Mouse (Mus musculus) MEL (cell line): ENCODE measurements around the gene Bcas3. TPM values are rescaled to one million over a fixed set of nuclear protein-coding genes. Genes with fewer than 3 reads are reported as not detected.

Experiments used
- DNase-seq: peaks from one replicate; pipeline ENCODE4 v3.0.0; 2011; ENCODE audit warnings: low read depth, low spot score
- H3K27ac ChIP-seq: 2 replicates; pipeline ENCODE4 v1.5.1; 2012; ENCODE audit warnings: low read depth, mild to moderate bottlenecking, control low read depth, low read length, moderate library complexity; ENCODE audit not compliant: control insufficient read depth
- H3K27me3 ChIP-seq, 2 experiments: fragments of 150-350 bp in 1 of 2; sonication (generic) in 1 of 2; 2 replicates each; pipeline ENCODE4 v1.6.1; 2012; ENCODE audit warnings: low read length in 2 of 2, mild to moderate bottlenecking in 2 of 2, improper control_type of control experiment in 1 of 2, moderate library complexity in 1 of 2; ENCODE audit not compliant: insufficient read depth in 2 of 2, control insufficient read depth in 1 of 2
- H3K36me3 ChIP-seq, 2 experiments: 2 replicates each; pipeline ENCODE4 v1.6.1; 2012 to 2014; ENCODE audit warnings: low read length in 2 of 2, improper control_type of control experiment in 1 of 2, inconsistent platforms in 1 of 2, mild to moderate bottlenecking in 1 of 2; ENCODE audit not compliant: insufficient read depth in 2 of 2, control insufficient read depth in 1 of 2
- H3K4me1 ChIP-seq, 2 experiments: fragments of 150-350 bp in 1 of 2; sonication (generic) in 1 of 2; 2 replicates each; pipeline ENCODE4 v1.6.1; 2012; ENCODE audit warnings: low read length in 2 of 2, improper control_type of control experiment in 1 of 2, mild to moderate bottlenecking in 1 of 2; ENCODE audit not compliant: insufficient read depth in 2 of 2, control insufficient read depth in 1 of 2
- H3K4me3 ChIP-seq, 2 experiments: fragments of 150-350 bp in 1 of 2; sonication (generic) in 1 of 2; 2 replicates each; pipeline ENCODE4 v1.5.1; 2012; ENCODE audit warnings: low read depth in 2 of 2, low read length in 2 of 2, mild to moderate bottlenecking in 2 of 2, moderate library complexity in 2 of 2, control low read depth in 1 of 2, improper control_type of control experiment in 1 of 2; ENCODE audit not compliant: control insufficient read depth in 1 of 2, insufficient read depth in 1 of 2
- H3K79me2 ChIP-seq: 2 replicates; pipeline ENCODE4 v1.6.1; 2012; ENCODE audit warnings: mild to moderate bottlenecking, low read length, moderate library complexity; ENCODE audit not compliant: control insufficient read depth, poor library complexity, insufficient read depth
- H3K9ac ChIP-seq: 2 replicates; pipeline ENCODE4 v1.6.1; 2012; ENCODE audit warnings: low read depth, mild to moderate bottlenecking, control low read depth, low read length, moderate library complexity; ENCODE audit not compliant: control insufficient read depth, poor library complexity, severe bottlenecking
- H3K9me3 ChIP-seq: fragments of 150-350 bp; sonication (generic); replicated peaks from 2 replicates; pipeline ENCODE4 v1.6.1; 2012; ENCODE audit warnings: mild to moderate bottlenecking, low read length, improper control_type of control experiment, moderate library complexity; ENCODE audit not compliant: insufficient read depth
- CHD1 ChIP-seq: IDR thresholded peaks from 2 replicates; pipeline ENCODE4 v1.6.1; 2012; ENCODE audit warnings: low read depth, mild to moderate bottlenecking, inconsistent platforms, low read length, improper control_type of control experiment
- CHD2 ChIP-seq: IDR thresholded peaks from 2 replicates; pipeline ENCODE4 v1.6.1; 2011; ENCODE audit warnings: low read length, improper control_type of control experiment
- CTCF ChIP-seq, 3 experiments: IDR thresholded peaks in 2 of 3; conservative IDR thresholded peaks in 1 of 3; 2 replicates each; pipeline ENCODE4 v1.5.1; 2011 to 2012; ENCODE audit warnings: low read length in 3 of 3, low read depth in 2 of 3, mild to moderate bottlenecking in 2 of 3, improper control_type of control experiment in 1 of 3, inconsistent platforms in 1 of 3, mixed read lengths in 1 of 3, moderate library complexity in 1 of 3; ENCODE audit not compliant: control insufficient read depth in 1 of 3, insufficient read depth in 1 of 3, poor library complexity in 1 of 3, severe bottlenecking in 1 of 3
- ELF1 ChIP-seq: IDR thresholded peaks from 2 replicates; pipeline ENCODE4 v1.6.1; 2014; ENCODE audit warnings: low read depth, mild to moderate bottlenecking, inconsistent platforms, low read length, improper control_type of control experiment, moderate library complexity
- EP300 ChIP-seq, 2 experiments: IDR thresholded peaks; 2 replicates each; pipeline ENCODE4 v1.6.1; 2011; ENCODE audit warnings: improper control_type of control experiment in 2 of 2, low read length in 2 of 2, low read depth in 1 of 2, mild to moderate bottlenecking in 1 of 2
- ETS1 ChIP-seq: IDR thresholded peaks from 2 replicates; pipeline ENCODE4 v1.6.1; 2012; ENCODE audit warnings: low read depth, mild to moderate bottlenecking, inconsistent platforms, low read length, improper control_type of control experiment, moderate library complexity
- GABPA ChIP-seq: IDR thresholded peaks from 2 replicates; pipeline ENCODE4 v1.6.1; 2012; ENCODE audit warnings: low read depth, mild to moderate bottlenecking, inconsistent platforms, low read length, improper control_type of control experiment, moderate library complexity
- GATA1 ChIP-seq: IDR thresholded peaks from 2 replicates; pipeline ENCODE4 v1.6.1; 2011; ENCODE audit warnings: low read depth, low read length, improper control_type of control experiment
- JUND ChIP-seq: IDR thresholded peaks from 2 replicates; pipeline ENCODE4 v1.6.1; 2011; ENCODE audit warnings: low read depth, mild to moderate bottlenecking, improper control_type of control experiment, low read length
- KAT2A ChIP-seq: conservative IDR thresholded peaks from 2 replicates; pipeline ENCODE4 v1.6.1; 2012; ENCODE audit warnings: low read depth, low read length, improper control_type of control experiment, inconsistent platforms
- MAFK ChIP-seq: IDR thresholded peaks from 2 replicates; pipeline ENCODE4 v1.6.1; 2011; ENCODE audit warnings: low read depth, mild to moderate bottlenecking, low read length, improper control_type of control experiment, borderline replicate concordance
- MAX ChIP-seq: IDR thresholded peaks from 2 replicates; pipeline ENCODE4 v1.6.1; 2011; ENCODE audit warnings: low read length, improper control_type of control experiment
- MAZ ChIP-seq: IDR thresholded peaks from 2 replicates; pipeline ENCODE4 v1.6.1; 2012; ENCODE audit warnings: low read depth, mild to moderate bottlenecking, inconsistent platforms, low read length, improper control_type of control experiment
- MYB ChIP-seq: IDR thresholded peaks from 2 replicates; pipeline ENCODE4 v1.6.1; 2011; ENCODE audit warnings: mild to moderate bottlenecking, low read depth, low read length, improper control_type of control experiment
- NELFE ChIP-seq: IDR thresholded peaks from 2 replicates; pipeline ENCODE4 v1.6.1; 2011; ENCODE audit warnings: low read depth, low read length, improper control_type of control experiment
- NRF1 ChIP-seq: IDR thresholded peaks from 2 replicates; pipeline ENCODE4 v1.6.1; 2014; ENCODE audit warnings: low read depth, mild to moderate bottlenecking, inconsistent platforms, low read length, improper control_type of control experiment, moderate library complexity; ENCODE audit not compliant: poor library complexity, insufficient read depth, severe bottlenecking
- POLR2AphosphoS2 ChIP-seq: IDR thresholded peaks from 2 replicates; pipeline ENCODE4 v1.6.1; 2011; ENCODE audit warnings: low read length, improper control_type of control experiment
- RAD21 ChIP-seq: IDR thresholded peaks from 2 replicates; pipeline ENCODE4 v1.6.1; 2011; ENCODE audit warnings: mild to moderate bottlenecking, low read depth, low read length, improper control_type of control experiment
- RCOR1 ChIP-seq: IDR thresholded peaks from 2 replicates; pipeline ENCODE4 v1.6.1; 2012; ENCODE audit warnings: low read depth, mild to moderate bottlenecking, inconsistent platforms, low read length, improper control_type of control experiment
- TBP ChIP-seq: IDR thresholded peaks from 2 replicates; pipeline ENCODE4 v1.8.0; 2011; ENCODE audit warnings: low read depth, low read length, improper control_type of control experiment
- TCF12 ChIP-seq: IDR thresholded peaks from 2 replicates; pipeline ENCODE4 v1.6.1; 2014; ENCODE audit warnings: low read depth, mild to moderate bottlenecking, inconsistent platforms, low read length, improper control_type of control experiment, moderate library complexity
- UBTF ChIP-seq: IDR thresholded peaks from 2 replicates; pipeline ENCODE4 v1.6.1; 2012; ENCODE audit warnings: low read depth, mild to moderate bottlenecking, inconsistent platforms, low read length, improper control_type of control experiment, moderate library complexity, borderline replicate concordance; ENCODE audit not compliant: insufficient read depth
- USF1 ChIP-seq: IDR thresholded peaks from 2 replicates; pipeline ENCODE4 v1.6.1; 2014; ENCODE audit warnings: low read depth, mild to moderate bottlenecking, inconsistent platforms, low read length, improper control_type of control experiment, moderate library complexity
- ZKSCAN1 ChIP-seq: IDR thresholded peaks from 2 replicates; pipeline ENCODE4 v1.6.1; 2012; ENCODE audit warnings: low read depth, mild to moderate bottlenecking, inconsistent platforms, low read length, improper control_type of control experiment, moderate library complexity
- ZMIZ1 ChIP-seq: IDR thresholded peaks from 2 replicates; pipeline ENCODE4 v1.6.1; 2012; ENCODE audit warnings: low read depth, mild to moderate bottlenecking, inconsistent platforms, low read length, improper control_type of control experiment, moderate library complexity
- ZNF384 ChIP-seq: IDR thresholded peaks from 2 replicates; pipeline ENCODE4 v1.6.1; 2012; ENCODE audit warnings: low read depth, mild to moderate bottlenecking, inconsistent platforms, low read length, improper control_type of control experiment
- polyA plus RNA-seq, 2 experiments: library from polyadenylated mRNA; stranded (reverse) in 1 of 2; unstranded in 1 of 2; fragments of >175 nt in 1 of 2; fragments of >200 nt in 1 of 2; gene quantifications; 2 replicates each; pipeline versions ENCODE4 v1.2.1 to v1.2.4; 2012; ENCODE audit warnings: low replicate concordance in 2 of 2, low read depth in 1 of 2; ENCODE audit not compliant: insufficient read length in 2 of 2, insufficient read depth in 1 of 2, missing spikeins in 1 of 2
- total RNA-seq: library from RNA; depleted of rRNA; stranded (reverse); fragments of 300-350 nt; gene quantifications from 2 replicates; pipeline ENCODE4 v1.2.3, GENCODE M21; 2012

Gene Bcas3
- total and polyA plus RNA-seq, 3 experiments, result 8.6 to 14.7 TPM; not detected in 1

DNA sequence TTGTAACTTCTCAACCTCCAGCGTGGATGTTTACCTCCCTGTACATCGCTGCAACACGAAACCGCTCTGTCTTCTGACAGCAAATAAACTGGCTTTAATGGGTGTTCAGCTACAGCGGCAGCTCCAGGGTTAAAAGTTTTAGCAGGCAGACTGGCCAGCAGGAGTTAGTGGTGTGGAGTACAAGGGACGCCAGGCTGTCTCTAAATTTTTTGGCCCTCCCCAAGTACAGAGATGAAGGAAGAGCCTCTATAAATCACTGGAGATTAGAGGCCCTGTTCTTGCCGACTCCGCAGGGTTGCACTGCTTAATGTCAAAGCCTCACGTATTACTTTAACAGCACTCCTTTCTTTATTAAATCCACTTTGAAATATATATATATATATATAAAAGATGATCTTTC is 384.3 kb downstream of the Bcas3 start:
- H3K27me3 ChIP-seq, result no peaks in the 10 kb centered on the region
- no peaks in the 10 kb centered on the region for H3K9me3 ChIP-seq
- no peak for TF ChIP-seq USF1
- no peak for TF ChIP-seq GATA1
- TF ChIP-seq MYB, result no peak
- no peak for TF ChIP-seq ETS1
- TF ChIP-seq MAFK, result no peak
- no peak for TF ChIP-seq ZKSCAN1
- TF ChIP-seq CHD2, result no peak
- TF ChIP-seq ZNF384, result no peak
- no peak for TF ChIP-seq UBTF
- TF ChIP-seq NELFE, result no peak
- no peak for TF ChIP-seq CHD1
- no peak for TF ChIP-seq TBP
- no peak for TF ChIP-seq NRF1
- no peak for TF ChIP-seq TCF12
- TF ChIP-seq CTCF (IDR thresholded peaks at IDR 0.05 in 2 of 3, conservative IDR thresholded peaks at IDR 0.05 in 1 of 3; ENCODE audit: control insufficient read depth in 1 of 3, insufficient read depth in 1 of 3, low read depth in 2 of 3, low read length in 3 of 3, poor library complexity in 1 of 3, severe bottlenecking in 1 of 3), result no peak
- TF ChIP-seq ELF1, result no peak
- no peak for TF ChIP-seq GABPA
- no peak for TF ChIP-seq RCOR1
- TF ChIP-seq EP300 (IDR thresholded peaks at IDR 0.05; ENCODE audit: low read depth in 1 of 2, low read length in 2 of 2), result no peak
- TF ChIP-seq KAT2A, result no peak
- no peaks in the 10 kb centered on the region for H3K79me2 ChIP-seq
- no peaks in the 10 kb centered on the region for H3K4me1 ChIP-seq
- H3K36me3 ChIP-seq, result no peaks in the 10 kb centered on the region
- H3K9ac ChIP-seq, result no peak overlapping the region
- no peak overlapping the region for H3K27ac ChIP-seq
- no peak overlapping the region for H3K4me3 ChIP-seq
- no peak for DNase-seq

DNA sequence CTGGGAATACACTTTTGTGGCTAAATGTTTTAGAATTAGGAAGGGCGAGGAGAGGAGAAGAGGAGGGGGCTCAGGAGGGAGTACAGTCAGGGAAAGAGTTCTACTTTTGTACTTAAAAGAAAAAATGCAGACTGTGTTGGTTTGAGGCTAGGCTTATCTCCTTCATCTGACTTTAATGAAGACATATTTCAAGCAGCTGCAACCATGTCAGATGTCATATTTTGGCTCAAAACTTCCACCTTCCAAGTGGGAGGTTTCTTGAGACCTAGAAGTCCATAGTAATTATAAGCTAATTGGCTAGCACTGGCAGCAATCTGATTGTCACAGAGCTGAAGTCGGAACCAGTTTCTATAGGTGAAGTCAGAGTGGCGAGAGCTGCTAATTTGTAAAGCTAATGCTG is 384.9 kb downstream of the Bcas3 start:
- no peak for TF ChIP-seq MAX
- no peak for TF ChIP-seq NELFE
- no peak for TF ChIP-seq USF1
- no peak for TF ChIP-seq CTCF (IDR thresholded peaks at IDR 0.05 in 2 of 3, conservative IDR thresholded peaks at IDR 0.05 in 1 of 3; ENCODE audit: control insufficient read depth in 1 of 3, insufficient read depth in 1 of 3, low read depth in 2 of 3, low read length in 3 of 3, poor library complexity in 1 of 3, severe bottlenecking in 1 of 3)
- TF ChIP-seq ZMIZ1, result no peak
- no peak for TF ChIP-seq MAZ
- no peak for TF ChIP-seq TBP
- TF ChIP-seq POLR2AphosphoS2, result no peak
- no peak for TF ChIP-seq RAD21
- TF ChIP-seq MAFK, result no peak
- no peak for TF ChIP-seq JUND
- Histone ChIP-seq H3K36me3 (no peaks in the 10 kb centered on the region), H3K27ac (no peak overlapping the region), H3K4me3 (no peak overlapping the region), H3K79me2 (no peaks in the 10 kb centered on the region), H3K4me1 (no peaks in the 10 kb centered on the region), H3K27me3 (no peaks in the 10 kb centered on the region; a peak in 1 of 4 replicates), H3K9me3 (no peaks in the 10 kb centered on the region), H3K9ac (no peak overlapping the region)
- no peak for DNase-seq
